Mouse (Mus musculus) layer of hippocampus, adult 2 months (tissue): ENCODE data around the gene Rps11. TPM values are rescaled to one million over a fixed set of nuclear protein-coding genes. Genes with fewer than 3 reads are reported as not detected.
"Not testable (repeated sequence)": the region's sequence is repeated elsewhere in the genome, so short reads cannot be mapped to it uniquely, and the experiment has no call there.

Experiments
- DNase-seq, 2 experiments: peaks; one replicate each; pipeline ENCODE4 v3.0.0; 2022; ENCODE audit warnings: low spot score in 2 of 2
- H3K27ac ChIP-seq: fragments of 200-600 bp; 2 replicates; pipeline ENCODE4 v1.8.1; 2022
- H3K4me3 ChIP-seq: fragments of 200-600 bp; 2 replicates; pipeline ENCODE4 v1.8.1; 2022; ENCODE audit warnings: mild to moderate bottlenecking
- CTCF ChIP-seq: fragments of 200-600 bp; conservative IDR thresholded peaks from 2 replicates; pipeline ENCODE4 v1.8.1; 2022; ENCODE audit warnings: antibody characterized with exemption, mild to moderate bottlenecking, moderate library complexity
- total RNA-seq, 2 experiments: library from RNA; stranded (reverse); gene quantifications; 2 replicates each; pipeline ENCODE4 v1.2.3; 2021

The Rps11 gene
- total RNA-seq, 2 experiments from 2014 or later, result 436 to 442 TPM

GRCm38 (mm10) chr7:45162551-45162950 lies 38.3 kb upstream of the Rps11 start:
- peak overlapping the region; percentile 50 for H3K4me3 ChIP-seq
- peak overlapping the region; percentile 94 for H3K27ac ChIP-seq
- no peak for TF ChIP-seq CTCF
- DNase-seq, result peak in 1 of 2 experiments; percentile 69

DNA sequence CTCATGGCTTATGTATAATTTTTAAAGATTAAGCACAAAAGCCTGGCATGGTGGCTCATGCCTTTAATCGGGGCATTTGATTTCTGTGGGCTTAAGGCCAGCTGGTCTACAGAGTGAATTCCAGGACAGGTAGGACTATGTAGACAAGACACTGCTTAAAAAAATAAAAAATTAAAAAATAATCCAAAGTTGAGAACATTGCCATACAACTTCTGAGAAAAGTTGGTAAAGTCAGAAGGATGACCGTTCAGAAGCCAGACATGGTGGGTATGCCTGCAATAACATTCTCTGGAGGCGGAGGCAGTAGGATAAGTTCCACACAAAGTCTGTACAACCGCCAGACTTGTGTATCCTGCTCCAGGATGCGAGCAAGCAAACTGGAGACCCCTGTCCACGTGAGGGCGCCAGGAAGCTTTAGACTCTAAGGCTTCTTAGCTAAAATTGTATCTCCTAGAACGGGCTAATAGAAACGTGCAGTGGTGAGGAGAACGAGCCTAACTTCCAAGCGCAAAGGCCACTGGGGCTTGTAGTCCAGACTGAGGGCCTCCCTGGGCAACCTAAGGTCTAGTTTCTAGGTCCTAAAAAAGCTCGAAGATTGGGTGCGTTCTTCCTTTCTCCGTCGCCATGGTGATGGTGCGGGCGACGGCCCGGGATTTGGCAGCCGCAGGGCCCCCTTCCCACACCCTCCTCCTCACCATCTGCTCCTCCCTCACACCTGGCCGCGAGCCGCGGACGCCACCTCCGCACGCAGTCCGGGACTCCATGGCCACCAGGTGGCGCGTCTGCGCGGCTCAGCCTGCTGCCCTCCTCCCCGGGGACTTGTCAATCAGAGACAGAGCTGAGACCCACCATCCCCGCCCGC lies 37.6 kb upstream of the Rps11 start:
- Histone ChIP-seq H3K4me3 (peak overlapping the region; percentile 50), H3K27ac (peak overlapping the region; percentile 94)
- peak; percentile 85 for TF ChIP-seq CTCF
- peak; percentile 95 to 97 for DNase-seq

DNA sequence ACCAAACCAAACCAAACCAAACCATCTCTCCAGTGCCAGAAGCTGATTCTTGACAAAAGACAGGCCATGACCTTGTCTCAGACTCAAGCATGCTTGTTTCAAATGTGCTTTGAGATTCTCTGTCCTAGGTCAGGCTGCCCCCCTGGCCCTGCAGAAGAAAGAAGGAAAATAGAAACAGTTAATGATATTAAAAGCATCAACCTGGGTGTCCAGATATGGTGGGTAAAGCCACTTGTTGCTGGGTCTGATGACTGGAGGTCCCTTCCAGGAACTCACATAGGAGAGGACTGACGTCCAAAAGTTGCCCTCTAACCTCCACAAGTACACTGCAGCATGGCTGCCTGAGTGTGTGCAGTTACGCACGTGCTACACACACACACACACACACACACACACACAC lies 36.6 kb upstream of the Rps11 start:
- Histone ChIP-seq H3K4me3 (no peak overlapping the region), H3K27ac (peak overlapping the region; percentile 43; the same call in 1 of the 2 replicates)
- no peak for DNase-seq
- no peak for TF ChIP-seq CTCF

- 0 out of 2 replicates have a peak overlapping the region, but pooled peaks have one; percentile 43 for H3K27ac ChIP-seq
- no peak for DNase-seq
- TF ChIP-seq CTCF, result no peak
- no peak overlapping the region for H3K4me3 ChIP-seq
Measured at GRCm38 (mm10) chr7:45160316-45160800, 36.1 kb upstream of the Rps11 start.

DNA sequence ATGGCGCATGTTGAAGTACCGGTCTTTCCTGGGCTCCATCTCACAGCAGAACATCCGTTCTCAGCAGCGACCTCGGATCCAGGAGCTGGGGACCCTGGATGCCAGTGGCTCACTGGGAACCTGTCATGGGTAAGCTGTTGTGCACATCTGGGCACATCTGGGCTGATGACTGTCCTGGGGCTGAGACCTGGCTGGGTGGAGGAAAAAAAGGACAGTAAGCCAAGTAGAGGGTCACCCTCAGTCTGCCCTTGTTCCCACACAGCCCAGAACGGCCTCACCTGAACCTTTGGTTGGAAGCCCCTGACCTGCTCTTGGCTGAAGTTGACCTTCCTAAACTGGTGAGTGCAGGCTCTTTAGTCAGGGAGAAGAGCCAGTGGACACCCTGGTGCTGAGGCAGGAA lies 34.8 kb upstream of the Rps11 start:
- Histone ChIP-seq H3K4me3 (no peak overlapping the region), H3K27ac (no peak overlapping the region)
- no peak for DNase-seq
- no peak for TF ChIP-seq CTCF

- TF ChIP-seq CTCF, result no peak
- Histone ChIP-seq H3K27ac (peak overlapping the region; percentile 49; the same call in 1 of the 2 replicates), H3K4me3 (no peak overlapping the region)
- DNase-seq, result no peak
Measured at GRCm38 (mm10) chr7:45157459-45157858, 33.2 kb upstream of the Rps11 start.

DNA sequence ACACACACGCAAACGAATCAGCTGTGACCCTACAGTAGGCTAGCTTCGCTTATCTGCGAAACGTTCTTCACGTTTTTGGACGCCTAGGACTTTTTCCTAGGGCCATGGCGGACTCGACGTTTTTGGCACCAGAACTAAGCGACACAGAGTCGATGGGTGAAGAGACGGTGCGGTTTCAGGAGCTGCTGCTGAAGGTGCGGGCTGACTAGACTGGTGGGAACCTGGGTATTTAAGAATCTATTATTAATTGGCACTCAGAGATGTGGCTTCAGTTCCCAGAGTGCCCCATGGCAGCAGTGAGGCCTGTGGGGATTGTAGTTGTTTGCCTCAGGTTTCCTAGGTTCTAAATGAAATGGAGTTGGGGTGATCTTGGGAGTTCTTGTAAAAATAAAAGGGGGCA lies 32.0 kb upstream of the Rps11 start:
- Histone ChIP-seq H3K27ac (no peak overlapping the region), H3K4me3 (no peak overlapping the region)
- DNase-seq, result no peak
- no peak for TF ChIP-seq CTCF

DNA sequence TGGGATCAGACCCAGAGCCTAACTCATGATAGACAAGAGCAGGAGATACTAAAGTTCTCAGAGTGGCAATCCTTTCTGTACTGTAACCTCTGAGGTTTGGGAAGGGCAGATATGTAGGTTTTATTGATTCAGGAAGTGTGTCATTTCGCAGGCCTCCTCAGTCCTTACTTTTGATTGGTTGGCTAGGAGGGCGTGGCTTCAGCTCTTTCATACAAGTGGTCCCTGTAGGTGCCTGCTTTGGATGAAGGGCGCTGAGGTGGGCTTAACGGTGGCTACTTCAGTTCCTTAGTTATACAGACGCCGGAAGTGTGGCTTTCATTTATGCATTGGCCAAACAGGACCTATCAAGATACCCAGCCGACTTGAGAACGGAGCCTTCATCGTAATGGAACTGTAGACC lies 31.4 kb upstream of the Rps11 start:
- no peak for TF ChIP-seq CTCF
- Histone ChIP-seq H3K4me3 (no peak overlapping the region), H3K27ac (no peak overlapping the region; the same call in 1 of the 2 replicates)
- DNase-seq, result no peak

DNA sequence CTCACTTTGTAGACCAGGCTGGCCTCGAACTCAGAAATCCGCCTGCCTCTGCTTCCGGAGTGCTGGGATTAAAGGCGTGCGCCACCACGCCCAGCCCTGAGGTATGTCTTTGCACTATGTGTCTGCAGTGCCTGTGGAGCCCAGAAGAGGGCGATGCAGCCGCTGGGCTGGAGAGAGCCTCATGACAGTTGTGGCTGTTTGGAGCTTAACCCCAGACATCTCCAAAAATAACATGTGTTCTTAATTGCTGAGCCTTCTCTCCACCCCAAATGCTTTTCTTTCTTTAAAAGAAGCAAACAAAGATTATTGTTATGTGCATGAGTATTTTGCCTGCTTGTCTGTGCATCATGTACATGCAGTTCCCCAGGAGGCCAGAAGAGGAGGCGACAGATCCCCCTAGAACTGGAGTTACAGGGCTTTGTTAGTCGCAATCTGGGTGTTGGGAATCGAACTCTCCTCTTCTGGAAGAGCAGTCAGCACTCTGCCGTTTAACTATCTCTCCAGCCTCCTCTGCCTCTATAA lies 30.8 kb upstream of the Rps11 start:
- H3K27ac ChIP-seq, result peak overlapping the region; percentile 97
- H3K4me3 ChIP-seq, result peak overlapping the region; percentile 97
- peak; percentile 75 for TF ChIP-seq CTCF
- DNase-seq, result no peak

GRCm38 (mm10) chr7:45154096-45154992 lies 30.1 kb upstream of the Rps11 start, which contains the start of the genes Pih1d1 and Aldh16a1:
Pih1d1 (plus strand) TSS chr7:45154303.
Aldh16a1 (minus strand) TSS chr7:45154584.
- DNase-seq, result peak; percentile 96
- peak; percentile 78 for TF ChIP-seq CTCF
- peak within 1 kb of the TSS; percentile 97 for H3K27ac ChIP-seq
- H3K4me3 ChIP-seq, result peak within 1 kb of the TSS; percentile 97

GRCm38 (mm10) chr7:45153586-45153985 lies 29.3 kb upstream of the Rps11 start:
- Histone ChIP-seq H3K4me3 (peak overlapping the region; percentile 97), H3K27ac (peak overlapping the region; percentile 97)
- no peak for TF ChIP-seq CTCF
- DNase-seq, result no peak

DNA sequence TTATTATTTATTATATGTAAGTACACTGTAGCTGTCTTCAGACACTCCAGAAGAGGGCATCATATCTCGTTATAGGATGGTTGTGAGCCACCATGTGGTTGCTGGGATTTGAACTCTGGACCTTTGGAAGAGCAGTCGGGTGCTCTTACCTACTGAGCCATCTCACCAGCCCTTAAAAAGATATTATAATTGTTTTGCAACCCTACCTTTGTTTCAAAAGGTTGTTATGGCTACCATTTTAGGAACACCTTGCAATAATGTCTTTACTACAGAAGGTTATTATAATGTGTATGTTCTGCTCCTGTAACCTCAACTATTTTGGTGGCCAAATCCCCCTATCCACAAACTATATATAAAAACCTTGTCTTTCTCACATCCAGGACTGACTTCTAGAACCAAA lies 28.8 kb upstream of the Rps11 start:
- DNase-seq, H3K4me3 ChIP-seq, H3K27ac ChIP-seq: not testable (repeated sequence)
